Mouse (Mus musculus) testis, postnatal 14 days (tissue): ENCODE measurements around the gene Pafah2.

Experiments used
- DNase-seq: peaks from one replicate; pipeline ENCODE4 v3.0.0; 2021; ENCODE audit warnings: low spot score

Pafah2 gene

GRCm38 (mm10) chr4:134395977-134396825 lies at the start of gene Pafah2:
TSS of gene Pafah2 (plus strand) at chr4:134396320.
- DNase-seq: peak; percentile 95

GRCm38 (mm10) chr4:134348078-134348477 lies 48.0 kb upstream of the Pafah2 start:
- DNase-seq: no peak

DNA sequence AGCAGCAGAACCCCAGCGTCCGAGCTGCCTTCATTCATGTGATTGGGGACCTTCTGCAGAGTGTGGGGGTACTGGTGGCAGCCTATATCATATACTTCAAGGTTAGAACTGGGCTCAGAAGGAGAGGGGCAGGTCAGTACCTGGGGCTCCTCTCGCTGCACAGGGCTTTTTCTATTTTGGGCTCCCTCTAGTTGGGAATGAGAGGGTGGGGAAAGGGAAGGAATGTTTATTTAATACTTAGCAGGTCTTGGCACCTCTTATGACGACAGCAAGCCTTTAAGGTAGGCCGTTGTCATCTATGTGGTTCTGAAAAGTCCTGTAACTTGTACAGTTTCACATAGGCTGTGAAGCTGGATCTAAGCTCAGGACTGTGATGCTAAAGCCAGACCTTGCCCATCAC lies 47.6 kb upstream of the Pafah2 start:
- DNase-seq: no peak

GRCm38 (mm10) chr4:134349829-134350228 lies 46.3 kb upstream of the Pafah2 start:
- no peak for DNase-seq

DNA sequence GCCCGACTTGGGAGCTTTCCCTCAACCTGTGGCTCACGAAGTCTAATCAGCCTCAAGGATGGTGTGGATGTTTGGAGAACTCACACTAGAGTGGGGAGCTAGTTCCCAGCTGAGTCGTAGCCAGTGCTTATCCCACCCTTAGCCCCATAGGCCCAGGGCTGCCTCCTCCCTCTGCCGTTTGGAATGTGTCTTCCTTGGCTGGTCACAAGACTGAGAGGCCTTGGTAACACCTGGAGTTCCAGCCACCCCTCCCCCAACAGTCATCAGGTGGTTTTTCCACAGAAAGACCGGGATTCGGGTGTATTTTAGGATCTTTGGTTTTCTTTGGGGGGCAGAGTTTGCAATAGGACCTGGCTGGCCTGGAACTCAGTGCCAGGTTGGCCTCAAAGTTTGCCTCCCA lies 45.5 kb upstream of the Pafah2 start:
- DNase-seq: no peak

GRCm38 (mm10) chr4:134351329-134352260 lies 44.5 kb upstream of the Pafah2 start:
- no peak for DNase-seq

GRCm38 (mm10) chr4:134352261-134352707 lies 43.8 kb upstream of the Pafah2 start:
- DNase-seq: no peak

DNA sequence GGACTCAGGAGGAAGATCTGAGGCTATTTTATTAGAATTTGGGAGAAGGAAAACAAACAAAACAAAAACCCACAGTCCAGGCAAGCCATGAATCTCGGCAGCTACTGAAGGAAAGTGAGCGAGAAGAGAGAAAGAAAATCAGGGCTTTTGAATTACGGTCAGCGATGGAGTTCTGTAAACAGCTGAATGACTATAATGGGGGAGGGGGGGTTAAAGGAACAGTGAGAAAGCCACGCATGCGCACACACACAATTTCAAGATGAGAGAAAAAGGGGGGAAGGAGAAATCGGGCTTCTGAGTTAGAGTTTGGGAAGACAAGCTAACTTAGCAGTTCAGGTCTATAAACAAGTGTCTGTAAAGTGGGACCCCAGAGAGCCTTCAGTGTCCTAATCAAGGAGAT lies 43.2 kb upstream of the Pafah2 start:
- DNase-seq: no peak

DNA sequence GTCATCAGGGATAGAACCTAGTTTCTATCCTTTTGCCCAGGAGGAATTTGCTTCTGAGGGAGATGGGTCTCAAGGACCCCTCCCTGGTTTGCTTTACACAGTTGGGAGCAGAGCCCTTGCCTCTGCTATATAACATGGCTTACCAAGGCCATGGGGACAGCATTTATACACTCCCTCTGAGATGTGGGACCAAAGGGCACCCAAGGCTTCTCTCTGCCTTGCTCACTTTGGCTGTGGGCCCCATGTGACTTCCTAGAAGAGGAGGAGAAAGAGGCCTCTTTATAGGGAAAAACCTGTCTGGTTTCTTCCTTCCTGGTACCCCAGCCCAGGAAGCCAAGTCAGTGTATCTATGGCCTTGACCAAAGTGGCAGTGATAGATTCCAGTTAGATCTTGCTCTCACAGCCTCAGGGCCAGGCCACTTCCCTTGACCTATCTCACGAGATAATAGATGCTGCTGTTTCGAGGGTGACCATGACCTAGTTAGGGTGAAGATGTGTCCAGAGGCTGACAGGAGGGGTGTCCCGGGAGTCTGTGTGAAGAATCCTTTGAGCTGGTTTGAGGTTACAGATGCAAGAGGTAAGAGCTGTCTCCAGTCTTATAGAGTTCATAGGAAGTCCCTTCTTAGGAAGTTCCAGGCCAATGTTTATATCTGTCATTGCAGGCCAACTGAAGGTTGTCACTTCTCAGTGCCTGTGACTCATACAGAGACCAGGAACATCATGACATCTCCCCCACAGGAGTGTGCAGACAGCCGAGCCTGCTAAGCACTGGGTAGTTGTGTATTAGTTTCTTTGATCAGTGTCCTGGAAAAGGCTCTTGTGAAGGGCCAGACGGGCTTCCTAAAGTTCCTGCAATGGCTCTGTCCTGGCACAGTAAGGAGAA lies 42.4 kb upstream of the Pafah2 start:
- no peak for DNase-seq

DNA sequence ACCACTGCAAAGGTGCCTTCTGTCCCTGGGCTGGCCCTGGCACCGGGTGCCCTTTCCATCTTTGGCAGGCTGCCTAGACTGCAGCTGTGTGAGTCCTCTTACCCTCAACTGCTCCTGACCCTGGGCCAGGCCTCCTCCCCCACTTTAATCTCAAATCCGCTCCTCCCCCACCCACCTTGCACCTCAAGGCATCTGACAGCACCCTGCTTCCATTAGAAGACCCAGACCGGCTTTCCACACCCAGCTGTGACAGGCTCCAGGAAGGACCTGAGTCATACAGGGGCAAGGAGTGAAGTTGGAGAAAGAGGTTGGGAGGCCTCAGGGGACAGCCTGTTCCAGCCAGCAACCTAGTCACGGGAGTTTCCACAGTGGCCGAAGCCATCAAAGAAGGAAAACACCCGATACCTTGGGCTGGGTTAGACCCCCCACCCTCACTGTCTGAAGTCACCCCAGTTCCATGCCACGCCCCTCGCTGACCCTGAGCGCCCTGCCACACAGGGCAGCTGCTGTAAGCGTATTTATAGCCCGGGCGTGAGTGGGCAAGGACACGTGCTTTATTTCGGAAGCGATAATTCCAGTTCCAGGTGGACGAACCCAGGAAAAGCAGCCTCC lies 40.2 kb upstream of the Pafah2 start:
- DNase-seq: peak; percentile 82

DNA sequence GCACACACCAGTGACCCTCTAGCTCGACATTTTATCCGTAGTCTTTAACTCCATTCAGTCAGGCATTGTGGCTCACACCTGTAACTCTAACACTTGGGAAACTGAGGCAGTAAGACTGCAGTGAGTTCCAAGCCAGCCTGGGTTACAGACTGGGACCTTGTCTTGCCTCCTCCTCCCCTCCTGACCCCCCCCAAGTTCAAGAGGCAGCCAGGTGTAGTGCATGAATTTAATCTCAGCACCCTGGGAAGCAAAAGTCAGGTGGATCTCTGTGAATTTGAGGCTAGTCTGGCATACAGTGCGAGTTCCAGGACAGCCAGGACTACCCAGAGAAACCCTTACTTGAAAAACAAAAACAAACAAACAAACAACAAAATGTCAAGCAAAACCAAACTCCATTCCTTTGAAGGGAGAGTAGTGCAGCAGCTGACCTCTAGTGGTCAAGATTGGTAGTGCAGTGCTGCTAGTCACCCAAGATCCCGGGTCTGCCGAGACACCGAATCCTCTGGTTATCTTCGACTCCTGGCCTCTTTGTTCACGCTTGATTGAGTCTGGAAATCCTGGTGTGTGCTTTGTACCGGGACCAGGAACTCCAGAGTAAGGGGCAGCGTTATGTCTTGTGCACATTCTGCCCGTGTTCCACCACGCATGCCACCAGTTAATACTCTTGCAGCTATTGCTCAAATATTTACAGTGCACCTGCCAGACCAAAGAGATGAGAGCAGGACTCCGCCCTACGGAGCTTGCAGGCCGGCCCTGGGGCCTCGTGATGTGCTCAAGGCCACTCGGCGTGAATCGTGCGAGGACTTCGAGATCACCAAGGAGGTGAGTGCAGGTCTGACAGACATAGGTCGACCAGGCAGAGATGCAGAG lies 39.3 kb upstream of the Pafah2 start:
- DNase-seq: peak; percentile 72

DNA sequence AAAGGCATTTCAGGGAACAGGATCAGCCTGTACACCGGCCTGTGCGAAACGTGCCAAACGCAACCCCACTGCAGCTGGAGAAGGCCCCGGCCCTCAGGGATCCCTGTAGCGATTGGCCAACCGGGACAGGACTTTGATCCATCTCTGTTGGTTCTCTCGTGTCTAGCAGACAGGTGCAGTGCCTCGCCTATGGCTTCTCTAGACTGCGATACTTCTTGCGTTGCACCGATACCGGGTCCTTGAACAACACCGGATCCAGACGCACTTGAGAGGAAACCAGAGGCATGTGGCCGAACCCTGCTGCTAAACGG lies 38.7 kb upstream of the Pafah2 start:
- no peak for DNase-seq

DNA sequence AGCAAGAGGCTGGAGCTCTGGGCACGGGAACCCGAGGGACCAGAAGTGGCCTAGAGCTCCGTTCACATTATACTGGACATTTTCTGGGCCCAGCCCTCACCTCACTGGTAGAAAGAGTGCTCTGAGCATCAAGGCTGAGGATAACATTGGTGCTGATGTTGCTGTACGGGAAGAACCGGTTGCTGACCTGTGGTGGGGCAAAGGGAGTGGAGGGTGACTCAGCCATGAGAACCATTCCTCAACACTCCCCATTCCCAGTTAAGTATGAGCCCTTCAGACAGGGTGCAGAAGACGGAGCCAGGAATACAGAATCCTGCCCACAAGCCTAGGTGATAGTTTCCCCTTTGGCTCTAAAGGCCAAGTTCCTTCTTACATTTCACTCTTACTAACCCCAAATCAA lies 36.5 kb upstream of the Pafah2 start:
- DNase-seq: no peak

DNA sequence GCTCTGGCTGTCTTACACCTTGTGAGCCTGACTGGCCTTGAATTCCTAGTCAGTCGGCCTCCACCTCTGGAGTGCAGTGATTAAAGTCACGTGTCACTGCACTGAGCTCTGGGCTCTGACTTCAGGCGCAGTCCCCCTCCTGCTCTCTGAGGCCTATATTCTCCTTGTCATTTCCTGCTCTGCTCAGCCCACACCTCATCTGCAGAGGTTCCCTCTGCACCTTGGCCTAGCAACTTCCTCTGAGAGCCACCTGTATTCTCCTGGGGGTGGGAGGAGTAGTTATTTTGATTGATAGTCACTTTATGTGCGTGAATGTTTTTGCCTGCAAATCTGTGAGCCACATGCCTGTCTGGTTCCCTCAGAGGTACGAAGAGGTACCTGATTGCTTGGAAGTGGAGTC lies 34.9 kb upstream of the Pafah2 start:
- no peak for DNase-seq

- no peak for DNase-seq
These were observed 34.0 kb upstream of the Pafah2 start for GRCm38 (mm10) chr4:134362124-134362523.

- DNase-seq: no peak
These were observed 33.5 kb upstream of the Pafah2 start for GRCm38 (mm10) chr4:134362586-134362985.

- DNase-seq: no peak
These were observed 30.8 kb upstream of the Pafah2 start for GRCm38 (mm10) chr4:134365280-134365679.

GRCm38 (mm10) chr4:134370649-134371221 lies 25.4 kb upstream of the Pafah2 start:
- no peak for DNase-seq

DNA sequence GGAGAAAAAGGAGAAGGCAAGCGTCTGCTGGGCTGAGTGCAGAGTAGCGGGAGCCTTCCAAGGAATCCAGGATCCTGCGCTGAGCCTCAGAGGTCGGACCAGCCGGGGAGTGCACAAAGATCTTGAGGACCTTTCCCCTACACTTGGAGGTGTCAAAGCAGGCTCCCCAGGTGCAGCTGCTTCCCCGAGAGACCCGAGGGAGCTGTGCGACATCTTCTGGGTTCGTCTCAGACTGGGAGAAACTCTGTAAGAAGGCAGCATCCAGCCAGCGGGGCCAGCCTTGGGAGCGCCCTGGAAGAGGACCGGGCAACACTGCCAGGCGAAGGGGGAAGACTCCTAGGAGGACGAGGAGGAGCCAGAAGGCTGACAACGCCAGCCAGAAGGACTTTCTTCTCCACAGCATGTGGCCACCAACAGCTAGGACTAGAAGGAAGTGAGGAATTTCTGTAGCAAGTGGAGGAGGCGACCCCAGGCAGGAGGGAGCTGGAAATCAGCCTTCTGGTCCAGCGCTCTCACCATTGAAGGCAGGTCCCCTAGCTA lies 24.7 kb upstream of the Pafah2 start:
- DNase-seq: no peak

DNA sequence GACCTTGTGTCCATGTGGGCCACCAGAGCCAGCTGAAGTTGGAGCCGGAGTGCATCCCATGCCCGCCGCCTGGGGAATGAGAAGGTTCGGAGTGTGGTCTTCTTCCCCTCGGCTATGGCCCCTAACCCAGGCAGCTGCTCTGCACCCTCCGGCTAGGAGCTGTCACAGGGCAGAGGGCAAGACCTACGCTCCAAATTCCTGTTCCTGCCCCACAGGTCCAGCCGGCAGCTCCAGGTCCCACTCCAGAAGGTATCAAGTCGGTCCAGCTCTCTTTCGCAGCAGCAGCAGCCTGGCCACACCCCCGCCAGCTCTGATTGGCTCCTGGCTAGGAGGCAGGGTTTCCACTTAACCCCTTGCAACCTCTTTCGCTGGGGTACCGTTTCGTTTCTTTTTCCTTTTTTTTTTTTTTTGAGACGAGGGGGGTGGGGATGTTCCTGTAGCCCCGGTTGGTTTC lies 23.8 kb upstream of the Pafah2 start:
- peak; percentile 72 for DNase-seq
